Mouse (Mus musculus): ENCODE measurements around the gene Casd1. TPM values are rescaled to one million over a fixed set of nuclear protein-coding genes. Genes with fewer than 3 reads are reported as not detected.

Gene Casd1
- total RNA-seq, 2 experiments from 2014 or later, result 30.1 to 34.6 TPM

Other genes with a start within 250 kb of the Casd1 start
- 1,000 to 10,000 TPM; 2,936 to 4,479 TPM for gene Col1a2, start 96.0 kb upstream of the Casd1 start, total RNA-seq (2021)
- gene Sgce, start 146.4 kb downstream of the Casd1 start, total RNA-seq (2021), result 10 to 100 TPM; 36.2 to 43.2 TPM
- 10 to 100 TPM; 27.9 to 37.8 TPM for gene Peg10, start 146.5 kb downstream of the Casd1 start, total RNA-seq (2021)